Mouse (Mus musculus): ENCODE results near the gene Selenom.

DNA sequence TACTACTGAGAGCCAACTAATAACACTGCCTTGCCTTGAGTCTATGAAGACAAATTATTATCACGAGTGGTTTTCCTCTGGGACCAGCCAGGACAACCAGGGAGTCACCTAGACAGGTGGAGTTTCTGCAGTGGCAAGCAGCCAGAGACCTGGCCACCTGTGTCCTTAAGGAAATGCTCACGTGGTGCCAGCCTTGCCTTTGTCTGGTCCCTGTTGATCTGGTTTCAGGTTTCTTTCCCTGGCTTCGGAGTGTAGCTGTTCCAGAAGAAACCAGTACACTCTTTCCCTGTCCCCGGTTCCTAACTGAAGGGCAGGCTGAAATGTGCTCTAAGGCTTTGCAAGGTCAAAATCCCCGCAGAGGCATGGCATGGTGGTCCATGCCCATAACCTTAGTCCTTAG, 17.7 kb upstream of the Selenom start:
- TF ChIP-seq CTCF (IDR thresholded peaks at IDR 0.05; ENCODE audit: borderline replicate concordance, control insufficient read depth, extremely low read depth, insufficient read depth, low read length, poor library complexity) = no peak
- no peak for TF ChIP-seq POLR2A (IDR thresholded peaks at IDR 0.05; ENCODE audit: control insufficient read depth, extremely low read depth, insufficient read depth, low read length, poor library complexity)
